Mouse (Mus musculus): Measurements from ENCODE around the gene Wdpcp. TPM values are rescaled to one million over a fixed set of nuclear protein-coding genes. Genes with fewer than 3 reads are reported as not detected.

Gene Wdpcp
- polyA plus RNA-seq, 1 experiment from 2014 or later = 13.1 TPM

DNA sequence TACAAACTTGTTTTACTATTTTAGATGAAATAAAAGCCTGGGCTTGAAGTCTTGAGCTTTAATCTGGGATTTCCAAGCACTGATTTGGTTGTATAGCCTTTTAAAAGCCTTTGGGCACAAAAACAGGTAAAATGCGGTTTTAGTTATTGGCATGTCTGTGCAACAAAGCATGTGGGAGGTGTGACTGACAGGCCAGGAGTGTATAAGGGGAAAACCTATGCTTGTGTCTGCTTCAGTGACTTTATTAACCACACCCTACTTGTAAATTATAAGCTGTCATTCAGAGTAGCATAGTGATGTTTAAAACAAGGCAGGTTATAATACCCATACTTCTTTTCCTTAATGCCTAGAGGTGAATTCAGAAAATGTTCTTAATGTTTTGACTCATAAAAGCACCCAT, 254.5 kb downstream of the Wdpcp start:
- H3K27me3 ChIP-seq = no peaks in the 10 kb centered on the region
- H3K36me3 ChIP-seq = no peaks in the 10 kb centered on the region
- no peaks in the 10 kb centered on the region for H3K4me1 ChIP-seq (replicated peaks)
- no peak overlapping the region for H3K27ac ChIP-seq
- no peak overlapping the region for H3K4me2 ChIP-seq (replicated peaks)
- H3K9me3 ChIP-seq = no peaks in the 10 kb centered on the region
- ATAC-seq = no peak
- WGBS = 65% methylated on average over 1 of the region's 1 CpGs
- H3K4me3 ChIP-seq (replicated peaks) = no peak overlapping the region
- H3K9ac ChIP-seq (replicated peaks) = no peak overlapping the region

DNA sequence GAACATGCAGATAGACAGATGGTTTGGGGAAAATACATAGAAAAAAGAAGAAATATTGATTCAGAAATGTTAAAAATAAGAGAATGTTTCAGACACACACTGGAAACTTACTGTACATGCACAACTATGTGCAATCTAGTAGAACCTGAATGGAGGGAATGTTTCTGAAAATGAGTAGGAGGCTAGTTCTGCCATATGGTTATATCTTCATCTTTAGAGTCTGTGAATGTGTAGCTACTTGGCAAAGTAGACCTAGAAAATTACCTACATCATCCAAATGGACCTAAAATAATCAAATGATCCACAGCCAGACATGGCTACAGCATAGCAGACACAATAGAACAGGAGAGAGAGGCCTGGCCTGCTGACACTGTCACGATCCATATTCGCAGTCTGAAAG, 275.0 kb downstream of the Wdpcp start:
- Histone ChIP-seq H3K27me3 (no peaks in the 10 kb centered on the region), H3K9ac (replicated peaks) (no peak overlapping the region), H3K4me1 (replicated peaks) (no peaks in the 10 kb centered on the region), H3K9me3 (no peaks in the 10 kb centered on the region), H3K36me3 (no peaks in the 10 kb centered on the region), H3K4me2 (replicated peaks) (no peak overlapping the region), H3K4me3 (replicated peaks) (no peak overlapping the region), H3K27ac (no peak overlapping the region)
- WGBS = 96% methylated on average over 2 of the region's 2 CpGs
- no peak for ATAC-seq

DNA sequence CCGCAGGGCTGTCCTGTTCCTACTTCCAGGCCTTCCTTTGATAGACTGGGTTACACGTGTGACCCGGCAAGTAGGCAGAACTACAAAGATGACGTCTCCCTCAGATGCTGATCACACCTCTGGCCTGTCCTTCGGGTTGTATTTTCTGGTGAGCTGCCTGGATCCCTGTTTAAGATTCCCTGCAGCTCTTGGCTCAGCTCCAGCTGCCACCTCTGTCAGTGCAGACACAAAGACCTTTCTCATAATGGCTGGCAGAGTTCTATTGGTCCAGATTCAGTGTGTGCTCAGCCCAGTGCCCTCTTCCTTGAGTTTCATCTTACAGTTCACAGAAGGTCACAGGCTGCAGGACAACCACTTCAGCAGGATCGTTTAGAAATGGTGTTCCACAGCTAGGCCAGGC, 292.0 kb downstream of the Wdpcp start:
- H3K9ac ChIP-seq (replicated peaks) = no peak overlapping the region
- H3K4me2 ChIP-seq (replicated peaks) = no peak overlapping the region
- H3K27ac ChIP-seq = peak overlapping the region; percentile 35
- H3K36me3 ChIP-seq = no peaks in the 10 kb centered on the region
- H3K4me1 ChIP-seq (replicated peaks) = peaks cover 11% of the 10 kb centered on the region
- peak; percentile 80 for ATAC-seq
- no peak overlapping the region for H3K4me3 ChIP-seq (replicated peaks)
- H3K27me3 ChIP-seq = no peaks in the 10 kb centered on the region
- H3K9me3 ChIP-seq = no peaks in the 10 kb centered on the region; the same call in 1 of the 2 replicates
- WGBS = 41% methylated on average over 6 of the region's 6 CpGs

DNA sequence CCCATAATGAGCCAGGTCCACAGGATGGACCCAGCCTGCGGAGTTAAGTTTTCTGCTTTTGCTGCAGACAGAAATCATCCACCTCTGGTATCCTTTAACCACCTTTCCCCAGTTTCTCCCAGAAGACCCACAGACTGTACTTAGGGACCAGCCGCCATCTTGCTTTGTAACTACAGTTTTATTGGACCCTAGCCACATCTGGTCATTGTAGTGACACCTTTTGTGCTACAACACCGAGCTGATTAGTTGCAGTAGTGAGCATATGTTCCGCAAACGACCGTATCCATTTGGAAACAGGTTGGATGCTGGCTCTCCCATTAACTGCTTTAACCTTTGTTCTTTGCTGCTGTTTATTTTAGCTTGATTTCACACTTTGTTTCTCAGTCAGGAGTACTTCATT, 292.5 kb downstream of the Wdpcp start:
- H3K27me3 ChIP-seq = no peaks in the 10 kb centered on the region
- no peaks in the 10 kb centered on the region for H3K36me3 ChIP-seq
- 70% methylated on average over 6 of the region's 6 CpGs for WGBS
- H3K27ac ChIP-seq = peak overlapping the region; percentile 35; the same call in 1 of the 2 replicates
- H3K4me2 ChIP-seq (replicated peaks) = no peak overlapping the region
- H3K4me1 ChIP-seq (replicated peaks) = peaks cover 11% of the 10 kb centered on the region
- H3K9me3 ChIP-seq = no peaks in the 10 kb centered on the region; the same call in 1 of the 2 replicates
- H3K4me3 ChIP-seq (replicated peaks) = no peak overlapping the region
- no peak overlapping the region for H3K9ac ChIP-seq (replicated peaks)
- no peak for ATAC-seq

DNA sequence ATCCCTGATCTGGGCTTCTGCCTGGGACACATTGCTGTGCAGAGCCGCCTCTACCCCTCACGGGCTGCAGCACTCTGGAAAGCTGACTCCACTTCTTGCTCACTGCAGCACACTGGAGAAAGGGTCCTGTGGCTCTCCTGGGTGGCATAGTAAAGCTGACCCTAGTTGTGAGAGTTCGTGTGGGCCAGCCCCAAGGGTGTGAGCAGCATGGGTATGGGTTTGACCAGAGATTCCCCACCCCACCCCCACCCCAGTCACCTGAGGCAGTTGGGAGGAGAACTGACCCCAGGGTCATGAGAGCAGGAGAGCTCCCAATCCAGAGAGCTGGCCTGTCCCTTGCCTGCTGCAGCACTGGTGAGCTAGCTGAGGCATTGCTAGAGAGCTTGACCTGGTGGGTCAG, 296.6 kb downstream of the Wdpcp start:
- H3K9me3 ChIP-seq = no peaks in the 10 kb centered on the region
- H3K4me3 ChIP-seq (replicated peaks) = no peak overlapping the region
- H3K9ac ChIP-seq (replicated peaks) = no peak overlapping the region
- no peak overlapping the region for H3K27ac ChIP-seq
- no peaks in the 10 kb centered on the region for H3K36me3 ChIP-seq
- no peak overlapping the region for H3K4me2 ChIP-seq (replicated peaks)
- no peaks in the 10 kb centered on the region for H3K27me3 ChIP-seq
- peak; percentile 58; the same call in 1 of the 2 replicates for ATAC-seq
- H3K4me1 ChIP-seq (replicated peaks) = peaks cover 10% of the 10 kb centered on the region
- 82% methylated on average over 3 of the region's 3 CpGs for WGBS

DNA sequence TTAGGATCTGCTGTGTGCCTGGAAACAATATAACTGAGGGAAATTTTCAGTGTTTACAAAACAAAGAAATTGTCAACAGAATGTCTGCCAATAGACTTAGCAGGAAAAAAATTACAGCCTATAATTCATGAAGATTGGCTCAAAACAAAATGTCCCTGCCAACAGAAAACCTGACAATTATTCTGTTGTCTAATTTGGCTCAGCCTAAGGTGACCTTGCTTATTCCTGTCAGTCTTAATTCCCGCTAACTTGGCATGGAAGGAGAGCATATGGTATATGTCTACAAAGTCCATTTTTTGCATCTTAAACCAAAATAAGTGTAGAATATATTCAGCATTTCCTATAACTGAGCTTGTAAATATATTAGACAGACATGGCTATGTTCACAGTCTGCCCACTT, 298.8 kb downstream of the Wdpcp start:
- Histone ChIP-seq H3K4me2 (replicated peaks) (no peak overlapping the region), H3K4me3 (replicated peaks) (no peak overlapping the region), H3K9ac (replicated peaks) (no peak overlapping the region), H3K27me3 (no peaks in the 10 kb centered on the region), H3K36me3 (no peaks in the 10 kb centered on the region), H3K9me3 (0 out of 2 replicates have a peak, but pooled peaks cover 4% of the 10 kb centered on the region), H3K27ac (no peak overlapping the region), H3K4me1 (replicated peaks) (no peaks in the 10 kb centered on the region)
- 90% methylated on average over 1 of the region's 1 CpGs for WGBS
- ATAC-seq = no peak

DNA sequence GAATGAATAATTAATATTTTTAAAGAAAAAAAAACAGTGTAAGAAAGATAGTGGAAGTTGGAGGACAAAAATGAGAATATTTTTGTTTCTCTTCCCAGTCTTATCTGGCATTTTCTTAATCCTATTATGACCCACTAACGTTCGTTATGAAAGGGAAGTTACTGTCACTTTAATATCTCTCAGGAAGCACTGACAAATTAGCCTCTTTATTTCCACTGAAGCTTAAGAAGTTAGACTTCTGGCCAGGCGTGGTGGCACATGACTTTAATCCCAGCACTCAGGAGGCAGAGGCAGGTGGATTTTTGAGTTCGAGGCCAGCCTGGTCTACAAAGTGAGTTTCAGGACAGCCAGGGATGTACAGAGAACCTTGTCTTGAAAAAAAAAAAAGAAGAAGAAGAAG, 299.7 kb downstream of the Wdpcp start:
- no peak overlapping the region for H3K4me2 ChIP-seq (replicated peaks)
- no peak overlapping the region for H3K9ac ChIP-seq (replicated peaks)
- H3K27ac ChIP-seq = no peak overlapping the region
- H3K4me3 ChIP-seq (replicated peaks) = no peak overlapping the region
- H3K4me1 ChIP-seq (replicated peaks) = no peaks in the 10 kb centered on the region
- 78% methylated on average over 4 of the region's 4 CpGs for WGBS
- H3K36me3 ChIP-seq = no peaks in the 10 kb centered on the region
- H3K9me3 ChIP-seq = 0 out of 2 replicates have a peak, but pooled peaks cover 4% of the 10 kb centered on the region
- no peak for ATAC-seq
- H3K27me3 ChIP-seq = no peaks in the 10 kb centered on the region

DNA sequence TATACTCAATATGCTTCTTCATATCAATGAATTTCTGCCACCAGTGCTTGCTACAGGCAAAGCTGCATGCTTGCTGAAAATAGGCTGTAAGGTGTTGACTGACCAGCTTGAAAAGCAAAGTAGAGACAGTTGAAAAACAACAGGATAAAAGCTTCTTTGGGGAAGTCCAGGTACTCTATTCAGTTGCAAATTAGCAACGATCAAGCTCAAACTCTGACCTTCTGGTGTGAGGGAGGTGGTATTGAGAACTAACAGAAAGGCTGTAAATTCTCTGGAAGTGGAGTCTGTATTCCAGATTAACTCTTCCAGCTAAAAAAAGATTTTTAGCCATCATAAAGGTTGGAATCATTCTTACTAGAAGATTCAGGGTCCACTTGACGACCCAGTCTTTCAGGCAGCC, 303.0 kb downstream of the Wdpcp start:
- Histone ChIP-seq H3K36me3 (no peaks in the 10 kb centered on the region), H3K9me3 (0 out of 2 replicates have a peak, but pooled peaks cover 6% of the 10 kb centered on the region), H3K27me3 (no peaks in the 10 kb centered on the region), H3K4me3 (replicated peaks) (no peak overlapping the region), H3K27ac (no peak overlapping the region), H3K9ac (replicated peaks) (no peak overlapping the region), H3K4me2 (replicated peaks) (no peak overlapping the region), H3K4me1 (replicated peaks) (no peaks in the 10 kb centered on the region)
- no peak for ATAC-seq
- 84% methylated on average over 2 of the region's 2 CpGs for WGBS

DNA sequence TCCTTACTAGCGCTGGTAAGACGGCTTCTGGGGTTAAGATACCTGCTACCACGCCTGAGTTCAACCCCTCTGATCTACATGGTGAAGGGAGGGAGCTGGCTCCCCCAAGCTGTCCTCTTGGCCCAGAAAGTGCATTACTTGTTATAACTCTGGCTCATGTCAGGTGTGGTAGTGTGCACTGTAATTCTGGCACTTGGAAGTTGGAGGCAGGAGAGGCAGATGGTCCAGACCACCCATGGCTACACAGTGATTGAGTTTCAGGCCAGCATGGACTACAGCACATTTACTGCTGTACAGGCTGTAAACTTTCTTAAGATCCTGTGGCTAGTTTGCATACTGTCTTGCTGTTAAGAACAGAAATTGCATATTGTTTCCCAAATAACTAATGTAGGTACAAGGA, 322.7 kb downstream of the Wdpcp start:
- H3K27me3 ChIP-seq = no peaks in the 10 kb centered on the region

DNA sequence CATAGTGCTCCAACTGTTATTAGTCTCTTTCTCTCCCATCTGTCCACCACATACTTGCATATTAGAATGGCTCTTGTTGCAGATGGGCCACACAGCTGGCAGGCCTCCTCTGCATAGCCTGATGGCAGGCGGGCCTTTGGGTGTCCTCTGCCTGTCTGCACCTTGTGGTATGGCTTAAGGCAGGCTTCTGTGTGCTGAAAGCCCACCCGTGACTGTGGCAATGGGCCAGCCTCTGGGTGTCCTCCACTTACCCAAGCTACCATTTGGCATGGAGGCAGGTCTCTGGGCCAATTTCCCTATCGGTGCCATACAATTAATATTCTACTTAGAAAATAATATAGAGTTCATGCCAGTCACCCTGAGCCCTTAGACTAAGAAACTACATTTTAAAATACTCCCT, 350.5 kb downstream of the Wdpcp start:
- no peaks in the 10 kb centered on the region for H3K4me1 ChIP-seq (replicated peaks)
- H3K27me3 ChIP-seq = no peaks in the 10 kb centered on the region
- no peaks in the 10 kb centered on the region for H3K9me3 ChIP-seq
- 94% methylated on average over 3 of the region's 3 CpGs for WGBS
- ATAC-seq = no peak
- H3K4me2 ChIP-seq (replicated peaks) = no peak overlapping the region
- no peaks in the 10 kb centered on the region for H3K36me3 ChIP-seq
- no peak overlapping the region for H3K4me3 ChIP-seq (replicated peaks)
- H3K27ac ChIP-seq = no peak overlapping the region
- H3K9ac ChIP-seq (replicated peaks) = no peak overlapping the region

More for the DNA sequence above, 322.7 kb downstream of the Wdpcp start:
- WGBS = 88% methylated on average over 3 of the region's 3 CpGs
- Histone ChIP-seq H3K9ac (replicated peaks) (no peak overlapping the region), H3K27ac (no peak overlapping the region), H3K36me3 (no peaks in the 10 kb centered on the region), H3K4me3 (replicated peaks) (no peak overlapping the region), H3K4me2 (replicated peaks) (no peak overlapping the region), H3K9me3 (no peaks in the 10 kb centered on the region), H3K4me1 (replicated peaks) (no peaks in the 10 kb centered on the region)
- no peak for ATAC-seq

Small RNA genes within 50 kb of the gene (microRNA-seq; reads per million reads assigned to microRNA genes)
- gene Gm22990 = not detected

Other genes starting within 250 kb of the Wdpcp start
- 59.1 and 61.2 TPM in 2 replicates for gene Ugp2, start 201.0 kb upstream of the Wdpcp start, polyA plus RNA-seq (2015; fragmentation: Nextera tagmentation; extraction: Ambion mirVana)
- gene Mdh1, start 132 bp downstream of the Wdpcp start, polyA plus RNA-seq (2015; fragmentation: Nextera tagmentation; extraction: Ambion mirVana) = 466 and 472 TPM in 2 replicates